Mouse (Mus musculus): ENCODE results near the gene 9430038I01Rik. TPM values are rescaled to one million over a fixed set of nuclear protein-coding genes. Genes with fewer than 3 reads are reported as not detected.
"Not testable (repeated sequence)": the region's sequence is repeated elsewhere in the genome, so short reads cannot be mapped to it uniquely, and the experiment has no call there.

The 9430038I01Rik gene
- 28.3 and 29.8 TPM in 2 replicates for polyA plus RNA-seq (2015; fragmentation: Nextera tagmentation; extraction: Ambion mirVana)

GRCm38 (mm10) chr7:137410337-137411197 is at the start of gene 9430038I01Rik:
Gene 9430038I01Rik (minus strand): TSS chr7:137410762.
- Histone ChIP-seq H3K4me2 (replicated peaks; ENCODE audit: low read depth) (peak within 1 kb of the TSS; percentile 68), H3K4me3 (ENCODE audit: low read depth, low read length) (peak within 1 kb of the TSS; percentile 71), H3K9me3 (ENCODE audit: control insufficient read depth) (no peaks in the 10 kb centered on the region), H3K27ac (ENCODE audit: low read depth, low read length) (peak within 1 kb of the TSS; percentile 94), H3K4me1 (replicated peaks; ENCODE audit: control insufficient read depth, insufficient read depth, low read length) (no peaks in the 10 kb centered on the region; the same call in 1 of the 2 replicates), H3K9ac (ENCODE audit: low read depth, low read length) (peak within 1 kb of the TSS; percentile 65), H3K36me3 (ENCODE audit: control insufficient read depth, insufficient read depth) (no peaks in the 10 kb centered on the region), H3K27me3 (replicated peaks; ENCODE audit: control insufficient read depth, insufficient read depth, low read length) (no peaks in the 10 kb centered on the region)
- TF ChIP-seq CTCF (IDR thresholded peaks at IDR 0.05; ENCODE audit: low read depth) = peak; percentile 5; the same call in 1 of the 2 replicates
- peak; percentile 99 for ATAC-seq
- WGBS = under 1% methylated on average over 63 of the region's 63 CpGs

GRCm38 (mm10) chr7:137445321-137445720 is 34.8 kb upstream of the 9430038I01Rik start:
- no peaks in the 10 kb centered on the region for H3K27me3 ChIP-seq (replicated peaks; ENCODE audit: control insufficient read depth, insufficient read depth, low read length)
- TF ChIP-seq CTCF (IDR thresholded peaks at IDR 0.05; ENCODE audit: low read depth) = no peak
- H3K36me3 ChIP-seq (ENCODE audit: control insufficient read depth, insufficient read depth) = peaks cover 17% of the 10 kb centered on the region
- no peak for ATAC-seq
- H3K4me2 ChIP-seq (replicated peaks; ENCODE audit: low read depth) = no peak overlapping the region
- H3K27ac ChIP-seq (ENCODE audit: low read depth, low read length) = no peak overlapping the region
- no peaks in the 10 kb centered on the region for H3K9me3 ChIP-seq (ENCODE audit: control insufficient read depth)
- H3K4me3 ChIP-seq (ENCODE audit: low read depth, low read length) = no peak overlapping the region
- H3K4me1 ChIP-seq (replicated peaks; ENCODE audit: control insufficient read depth, insufficient read depth, low read length) = no peaks in the 10 kb centered on the region
- H3K9ac ChIP-seq (ENCODE audit: low read depth, low read length) = no peak overlapping the region
- 90% methylated on average over 12 of the region's 12 CpGs for WGBS

- Histone ChIP-seq H3K9me3 (ENCODE audit: control insufficient read depth) (no peaks in the 10 kb centered on the region), H3K4me1 (replicated peaks; ENCODE audit: control insufficient read depth, insufficient read depth, low read length) (no peaks in the 10 kb centered on the region; the same call in 1 of the 2 replicates), H3K9ac (ENCODE audit: low read depth, low read length) (no peak overlapping the region), H3K36me3 (ENCODE audit: control insufficient read depth, insufficient read depth) (peaks cover 4% of the 10 kb centered on the region; the same call in 1 of the 2 replicates), H3K4me2 (replicated peaks; ENCODE audit: low read depth) (no peak overlapping the region), H3K27me3 (replicated peaks; ENCODE audit: control insufficient read depth, insufficient read depth, low read length) (no peaks in the 10 kb centered on the region), H3K4me3 (ENCODE audit: low read depth, low read length) (no peak overlapping the region), H3K27ac (ENCODE audit: low read depth, low read length) (no peak overlapping the region)
- WGBS = 94% methylated on average over 4 of the region's 4 CpGs
- no peak for ATAC-seq
- TF ChIP-seq CTCF (IDR thresholded peaks at IDR 0.05; ENCODE audit: low read depth) = no peak
Measured at GRCm38 (mm10) chr7:137442951-137443350, 32.4 kb upstream of the 9430038I01Rik start.

GRCm38 (mm10) chr7:137438962-137439361 is 28.4 kb upstream of the 9430038I01Rik start:
- H3K27me3 ChIP-seq (replicated peaks; ENCODE audit: control insufficient read depth, insufficient read depth, low read length); H3K36me3 ChIP-seq (ENCODE audit: control insufficient read depth, insufficient read depth); H3K9me3 ChIP-seq (ENCODE audit: control insufficient read depth); ATAC-seq; H3K27ac ChIP-seq (ENCODE audit: low read depth, low read length); H3K4me1 ChIP-seq (replicated peaks; ENCODE audit: control insufficient read depth, insufficient read depth, low read length); H3K9ac ChIP-seq (ENCODE audit: low read depth, low read length); H3K4me3 ChIP-seq (ENCODE audit: low read depth, low read length): not testable (repeated sequence)
- peak overlapping the region; percentile 89 for H3K4me2 ChIP-seq (replicated peaks; ENCODE audit: low read depth)
- WGBS = 75% methylated on average over 7 of the region's 7 CpGs

GRCm38 (mm10) chr7:137438179-137438550 is 27.6 kb upstream of the 9430038I01Rik start:
- no peak for TF ChIP-seq CTCF (IDR thresholded peaks at IDR 0.05; ENCODE audit: low read depth)
- Histone ChIP-seq H3K9me3 (ENCODE audit: control insufficient read depth) (no peaks in the 10 kb centered on the region), H3K9ac (ENCODE audit: low read depth, low read length) (peak overlapping the region; percentile 84), H3K4me3 (ENCODE audit: low read depth, low read length) (peak overlapping the region; percentile 96), H3K4me1 (replicated peaks; ENCODE audit: control insufficient read depth, insufficient read depth, low read length) (peaks cover 2% of the 10 kb centered on the region; the same call in 1 of the 2 replicates), H3K4me2 (replicated peaks; ENCODE audit: low read depth) (peak overlapping the region; percentile 89), H3K27me3 (replicated peaks; ENCODE audit: control insufficient read depth, insufficient read depth, low read length) (no peaks in the 10 kb centered on the region), H3K36me3 (ENCODE audit: control insufficient read depth, insufficient read depth) (no peaks in the 10 kb centered on the region), H3K27ac (ENCODE audit: low read depth, low read length) (peak overlapping the region; percentile 75; the same call in 1 of the 2 replicates)
- ATAC-seq = no peak
- 4% methylated on average over 7 of the region's 7 CpGs for WGBS

GRCm38 (mm10) chr7:137437440-137438178 is 27.0 kb upstream of the 9430038I01Rik start, which contains the start of gene Glrx3:
Gene Glrx3 (plus strand): TSS chr7:137437614.
- Histone ChIP-seq H3K27ac (ENCODE audit: low read depth, low read length) (peak within 1 kb of the TSS; percentile 75), H3K4me3 (ENCODE audit: low read depth, low read length) (peak within 1 kb of the TSS; percentile 96), H3K9ac (ENCODE audit: low read depth, low read length) (peak within 1 kb of the TSS; percentile 84), H3K9me3 (ENCODE audit: control insufficient read depth) (no peaks in the 10 kb centered on the region), H3K4me2 (replicated peaks; ENCODE audit: low read depth) (peak within 1 kb of the TSS; percentile 89), H3K27me3 (replicated peaks; ENCODE audit: control insufficient read depth, insufficient read depth, low read length) (no peaks in the 10 kb centered on the region), H3K36me3 (ENCODE audit: control insufficient read depth, insufficient read depth) (no peaks in the 10 kb centered on the region), H3K4me1 (replicated peaks; ENCODE audit: control insufficient read depth, insufficient read depth, low read length) (peaks cover 2% of the 10 kb centered on the region; the same call in 1 of the 2 replicates)
- ATAC-seq = peak; percentile 97
- TF ChIP-seq CTCF (IDR thresholded peaks at IDR 0.05; ENCODE audit: low read depth) = peak; percentile 27
- WGBS = under 1% methylated on average over 67 of the region's 69 CpGs
